Mouse (Mus musculus): Measurements from ENCODE around the gene Itga3. TPM values are rescaled to one million over a fixed set of nuclear protein-coding genes. Genes with fewer than 3 reads are reported as not detected.

Itga3 gene
- polyA plus RNA-seq (2014; fragmentation: Illumina TruSeq; extraction: RNeasy Lipid Tissue Mini Kit (QIAGEN cat#74804); ENCODE audit: low read depth, low replicate concordance), result 25.1 TPM

GRCm38 (mm10) chr11:95076536-95077111 lies at the start of gene Itga3:
TSS of gene Itga3 (minus strand) at chr11:95076801.

GRCm38 (mm10) chr11:95119990-95120632 lies 43.5 kb upstream of the Itga3 start, which contains the start of gene Dlx3:
TSS of gene Dlx3 (plus strand) at chr11:95120119.

GRCm38 (mm10) chr11:95041139-95041609 lies 35.4 kb downstream of the Itga3 start, which contains the start of gene Pdk2:
TSS of gene Pdk2 (minus strand) at chr11:95041354.

GRCm38 (mm10) chr11:95009629-95010014 lies 67.0 kb downstream of the Itga3 start, which contains the start of gene Samd14:
TSS of gene Samd14 (plus strand) at chr11:95009879.

Other genes with a start within 250 kb of the Itga3 start
- 183 TPM for gene Col1a1, start 140.6 kb downstream of the Itga3 start, polyA plus RNA-seq (2014; fragmentation: Illumina TruSeq; extraction: RNeasy Lipid Tissue Mini Kit (QIAGEN cat#74804); ENCODE audit: low read depth, low replicate concordance)
- gene Hils1, start 109.2 kb downstream of the Itga3 start, polyA plus RNA-seq (2014; fragmentation: Illumina TruSeq; extraction: RNeasy Lipid Tissue Mini Kit (QIAGEN cat#74804); ENCODE audit: low read depth, low replicate concordance), result 14.7 TPM
- gene Sgca, start 100.5 kb downstream of the Itga3 start, polyA plus RNA-seq (2014; fragmentation: Illumina TruSeq; extraction: RNeasy Lipid Tissue Mini Kit (QIAGEN cat#74804); ENCODE audit: low read depth, low replicate concordance), result 1.7 TPM
- gene Ppp1r9b, start 85.8 kb downstream of the Itga3 start, polyA plus RNA-seq (2014; fragmentation: Illumina TruSeq; extraction: RNeasy Lipid Tissue Mini Kit (QIAGEN cat#74804); ENCODE audit: low read depth, low replicate concordance), result 66.1 TPM
- gene Samd14, start 66.9 kb downstream of the Itga3 start, polyA plus RNA-seq (2014; fragmentation: Illumina TruSeq; extraction: RNeasy Lipid Tissue Mini Kit (QIAGEN cat#74804); ENCODE audit: low read depth, low replicate concordance), result 4.3 TPM
- 124 TPM for gene Pdk2, start 35.4 kb downstream of the Itga3 start, polyA plus RNA-seq (2014; fragmentation: Illumina TruSeq; extraction: RNeasy Lipid Tissue Mini Kit (QIAGEN cat#74804); ENCODE audit: low read depth, low replicate concordance)
- 0.37 TPM for gene Dlx3, start 43.3 kb upstream of the Itga3 start, polyA plus RNA-seq (2014; fragmentation: Illumina TruSeq; extraction: RNeasy Lipid Tissue Mini Kit (QIAGEN cat#74804); ENCODE audit: low read depth, low replicate concordance)
- 0.15 TPM for gene Dlx4, start 69.5 kb upstream of the Itga3 start, polyA plus RNA-seq (2014; fragmentation: Illumina TruSeq; extraction: RNeasy Lipid Tissue Mini Kit (QIAGEN cat#74804); ENCODE audit: low read depth, low replicate concordance)
- gene Tac4, start 184.7 kb upstream of the Itga3 start, polyA plus RNA-seq (2014; fragmentation: Illumina TruSeq; extraction: RNeasy Lipid Tissue Mini Kit (QIAGEN cat#74804); ENCODE audit: low read depth, low replicate concordance), result 0.25 TPM
- gene Kat7, start 233.4 kb upstream of the Itga3 start, polyA plus RNA-seq (2014; fragmentation: Illumina TruSeq; extraction: RNeasy Lipid Tissue Mini Kit (QIAGEN cat#74804); ENCODE audit: low read depth, low replicate concordance), result 37.0 TPM